Mouse (Mus musculus) 3T3-L1 (cell line): ENCODE data around the gene Gm16223.

Experiments used
- DNase-seq: peaks from one replicate; pipeline ENCODE4 v3.0.0-alpha.2; 2015; ENCODE audit warnings: low read depth, low spot score

Gene Gm16223

GRCm38 (mm10) chr5:42212353-42212752 lies 144.6 kb downstream of the Gm16223 start:
- DNase-seq, result no peak

DNA sequence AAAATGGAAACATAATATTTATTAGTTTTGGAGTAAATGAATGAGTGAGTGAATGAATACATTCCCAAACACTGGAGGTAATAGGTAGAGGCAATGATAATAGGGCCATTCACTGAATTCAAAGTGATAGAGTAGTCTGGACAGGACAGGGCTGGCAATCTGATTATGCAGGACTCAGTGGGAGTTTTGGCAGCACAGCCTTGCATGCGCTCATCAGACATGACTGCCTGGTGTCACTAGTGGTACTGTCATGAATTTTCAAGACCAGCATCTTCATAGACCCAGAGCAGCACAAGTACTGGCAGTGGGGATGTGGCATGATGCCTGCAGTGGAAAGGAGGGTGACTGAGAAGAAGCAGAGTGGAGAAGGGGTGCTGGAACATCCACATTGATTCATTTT lies 157.1 kb downstream of the Gm16223 start:
- no peak for DNase-seq

GRCm38 (mm10) chr5:42228631-42229030 lies 160.9 kb downstream of the Gm16223 start:
- DNase-seq, result no peak

DNA sequence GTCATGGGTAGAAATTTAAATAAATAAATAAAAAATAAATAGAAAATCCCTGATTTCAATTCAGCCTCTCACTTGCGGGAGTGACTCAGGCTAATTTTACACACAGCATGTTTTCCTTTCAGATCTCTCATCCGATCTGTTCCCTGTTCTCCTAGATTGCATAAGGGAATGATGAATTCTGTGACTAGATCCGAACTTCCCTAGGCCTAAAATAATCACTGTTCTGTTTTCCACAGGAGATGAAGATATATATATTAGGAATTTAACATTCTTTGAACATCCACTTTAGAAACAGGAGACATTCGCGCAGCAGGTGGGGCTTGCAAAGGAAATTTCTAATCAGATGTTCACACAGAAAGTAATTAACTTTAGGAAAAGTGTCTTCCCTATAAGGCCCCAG lies 171.5 kb downstream of the Gm16223 start:
- no peak for DNase-seq

GRCm38 (mm10) chr5:42239806-42240205 lies 172.0 kb downstream of the Gm16223 start:
- DNase-seq, result no peak

- no peak for DNase-seq
Measured at GRCm38 (mm10) chr5:42250376-42250775, 182.6 kb downstream of the Gm16223 start.
